Mouse (Mus musculus) gastrocnemius, postnatal 4 days (tissue): Measurements from ENCODE around the gene Sgpp1. TPM values are rescaled to one million over a fixed set of nuclear protein-coding genes. Genes with fewer than 3 reads are reported as not detected.
"Not testable (repeated sequence)": the region's sequence is repeated elsewhere in the genome, so short reads cannot be mapped to it uniquely, and the experiment has no call there.

Experiments
- DNase-seq, 2 experiments: peaks; one replicate each; pipeline ENCODE4 v3.0.0; 2021 to 2022; ENCODE audit warnings: low spot score in 2 of 2, mixed read lengths in 2 of 2
- total RNA-seq, 2 experiments: library from RNA; stranded (reverse); gene quantifications; 2 replicates each; pipeline ENCODE4 v1.2.3; 2021

The Sgpp1 gene
- total RNA-seq, 2 experiments from 2014 or later, result 21.2 to 22.8 TPM

DNA sequence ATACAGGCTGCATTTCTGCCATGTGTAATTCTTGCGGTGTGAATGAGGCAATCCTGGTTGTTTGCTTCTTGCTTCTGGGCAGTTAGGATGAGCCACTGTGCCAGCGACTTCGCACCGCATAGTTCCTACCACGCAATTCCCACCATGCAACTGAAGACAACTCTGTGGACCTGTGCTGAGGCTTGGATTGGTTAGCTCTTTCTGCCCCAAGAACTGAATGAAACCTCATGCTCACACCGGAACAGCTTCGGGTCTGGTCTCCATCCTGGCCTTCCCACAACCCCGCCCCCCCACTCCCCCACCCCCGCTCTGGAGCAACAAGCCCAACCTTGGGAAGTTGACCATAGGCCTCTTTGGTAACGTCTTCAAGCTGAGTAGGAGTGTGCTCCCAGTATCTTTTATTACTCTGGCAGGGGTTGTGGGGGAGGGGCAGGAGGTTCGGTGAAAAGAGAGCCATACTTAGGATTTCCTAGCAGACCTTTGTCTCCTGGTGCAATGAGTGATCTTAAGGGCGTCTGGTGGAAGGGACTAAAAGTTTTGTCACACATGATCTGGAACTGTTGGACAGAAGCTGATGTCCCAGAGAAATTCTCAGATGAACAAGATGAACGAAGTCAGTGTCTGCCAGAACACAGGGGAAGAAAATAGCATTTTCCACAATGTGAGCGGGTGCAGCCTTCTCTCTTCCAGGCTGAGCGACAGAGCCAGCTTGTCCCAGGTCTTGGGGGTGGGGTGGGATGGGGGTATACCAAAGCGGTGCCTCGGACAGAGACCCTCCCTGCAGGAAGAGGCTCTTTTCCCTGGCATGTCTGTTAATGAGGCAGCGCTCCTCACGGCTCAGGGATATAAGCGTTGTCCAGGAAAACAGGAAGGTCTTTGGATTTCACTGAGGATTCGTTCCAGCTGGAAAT, 34.1 kb downstream of the Sgpp1 start:
- DNase-seq, result peak; percentile 47 to 70

DNA sequence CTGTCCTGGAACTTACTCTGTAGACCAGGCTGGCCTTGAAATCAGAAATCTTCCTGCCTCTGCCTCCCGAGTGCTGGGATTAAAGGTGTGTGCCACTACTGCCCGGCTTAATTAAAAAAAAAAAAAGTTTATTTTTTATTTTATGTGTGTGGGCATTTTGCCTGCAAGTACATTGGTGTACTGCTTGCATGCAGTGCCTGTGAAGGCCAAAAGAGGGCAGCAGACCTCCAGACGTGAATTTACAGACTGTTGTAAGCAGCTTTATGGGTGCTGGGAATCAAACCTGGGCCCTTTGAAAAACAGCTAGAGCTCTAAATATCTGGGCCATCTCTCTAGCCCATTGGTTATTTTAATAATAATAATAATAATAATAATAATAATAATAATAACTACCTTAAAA, 36.8 kb downstream of the Sgpp1 start:
- DNase-seq, result no peak

DNA sequence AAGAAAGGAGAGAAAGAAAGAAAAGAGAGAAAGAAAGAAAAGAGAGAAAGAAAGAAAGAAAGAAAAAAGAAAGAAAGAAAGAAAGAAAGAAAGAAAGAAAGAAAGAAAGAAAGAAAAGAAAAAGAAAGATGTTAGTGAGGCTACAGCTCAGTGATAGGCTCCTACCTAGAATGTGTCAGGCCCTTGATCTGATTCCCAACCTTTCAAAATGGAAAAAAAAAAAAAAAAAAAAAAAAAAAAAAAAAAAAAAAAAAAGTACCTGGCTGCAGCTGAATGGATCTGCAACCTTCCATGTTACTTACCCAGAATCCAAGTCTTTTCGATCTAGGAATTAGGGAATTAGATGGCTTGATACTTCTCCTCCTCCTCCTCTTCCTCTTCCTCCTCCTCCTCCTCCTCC, 39.7 kb downstream of the Sgpp1 start:
- not testable (repeated sequence) for DNase-seq

- DNase-seq, result no peak
Observed at GRCm38 (mm10) chr12:75689003-75689402, 46.5 kb downstream of the Sgpp1 start.

- no peak for DNase-seq
Observed at GRCm38 (mm10) chr12:75687314-75687713, 48.2 kb downstream of the Sgpp1 start.

GRCm38 (mm10) chr12:75684026-75684425, 51.5 kb downstream of the Sgpp1 start:
- DNase-seq, result not testable (repeated sequence)

DNA sequence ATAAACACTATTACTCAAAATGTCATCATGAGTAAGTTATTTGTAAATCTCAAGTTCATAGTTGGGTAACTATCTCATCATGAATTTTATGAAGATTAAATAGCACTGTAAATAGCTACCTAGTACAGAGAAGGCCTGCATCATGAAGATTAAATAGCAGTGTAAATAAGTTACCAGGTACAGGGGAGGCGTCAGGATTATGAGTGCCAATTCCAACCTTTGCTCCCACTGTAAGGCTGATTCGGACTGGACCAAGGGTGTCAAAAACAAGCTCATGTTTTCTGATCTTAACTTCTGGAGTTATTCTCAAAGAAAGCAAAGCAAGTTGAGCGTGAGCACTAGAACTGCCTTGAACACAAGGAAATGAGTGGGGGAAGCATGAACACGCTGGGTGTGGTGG, 51.9 kb downstream of the Sgpp1 start:
- no peak for DNase-seq

GRCm38 (mm10) chr12:75682842-75683241, 52.7 kb downstream of the Sgpp1 start:
- DNase-seq, result no peak

- DNase-seq, result no peak
Observed at GRCm38 (mm10) chr12:75681101-75681500, 54.4 kb downstream of the Sgpp1 start.

GRCm38 (mm10) chr12:75678393-75678792, 57.1 kb downstream of the Sgpp1 start:
- no peak for DNase-seq

DNA sequence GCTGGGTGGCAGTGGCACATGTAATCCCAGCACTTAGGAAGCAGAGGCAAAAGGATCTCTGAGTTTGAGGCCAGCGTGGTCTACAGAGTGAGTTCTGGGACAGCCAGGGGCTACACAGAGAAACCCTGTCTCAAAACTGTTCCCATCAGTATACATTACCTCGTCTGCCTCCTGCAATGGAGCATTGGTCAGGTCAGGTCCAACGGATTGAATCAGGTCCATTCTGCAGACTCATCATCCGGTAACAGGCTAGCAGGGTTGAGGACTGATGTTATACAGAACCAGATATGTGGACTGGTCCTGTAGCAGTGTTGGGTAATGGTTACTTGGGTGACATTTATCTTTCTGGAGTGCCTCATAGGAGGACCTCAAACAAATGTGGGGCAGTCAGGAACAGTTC, 62.9 kb downstream of the Sgpp1 start:
- no peak for DNase-seq

DNA sequence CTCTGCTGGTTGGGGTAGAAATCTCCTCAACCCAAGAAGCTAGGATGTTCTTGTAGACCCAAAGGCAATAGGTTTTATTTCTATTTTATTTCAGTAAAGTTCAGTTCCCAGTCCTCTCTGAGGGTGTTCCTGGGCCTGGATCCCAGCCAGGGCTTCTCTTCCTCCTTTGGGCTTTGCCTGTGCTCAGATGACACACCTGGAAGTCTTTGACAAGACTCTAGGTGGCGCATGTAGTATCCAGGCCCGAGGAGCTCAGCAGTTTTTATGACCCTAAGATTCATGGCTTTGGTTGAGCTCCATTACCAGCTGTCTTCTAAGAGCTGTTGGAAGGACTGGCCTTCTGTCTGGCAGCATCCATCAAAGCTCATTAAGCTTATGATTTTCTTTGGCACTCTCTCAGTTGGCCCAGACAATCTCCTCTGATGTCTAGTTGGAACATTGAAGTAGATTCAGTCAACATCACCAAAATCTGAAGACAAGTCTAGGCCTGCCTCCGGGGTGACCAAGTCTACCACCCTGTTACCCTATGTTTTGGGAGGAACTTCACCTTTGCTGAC, 63.7 kb downstream of the Sgpp1 start:
- DNase-seq, result no peak

DNA sequence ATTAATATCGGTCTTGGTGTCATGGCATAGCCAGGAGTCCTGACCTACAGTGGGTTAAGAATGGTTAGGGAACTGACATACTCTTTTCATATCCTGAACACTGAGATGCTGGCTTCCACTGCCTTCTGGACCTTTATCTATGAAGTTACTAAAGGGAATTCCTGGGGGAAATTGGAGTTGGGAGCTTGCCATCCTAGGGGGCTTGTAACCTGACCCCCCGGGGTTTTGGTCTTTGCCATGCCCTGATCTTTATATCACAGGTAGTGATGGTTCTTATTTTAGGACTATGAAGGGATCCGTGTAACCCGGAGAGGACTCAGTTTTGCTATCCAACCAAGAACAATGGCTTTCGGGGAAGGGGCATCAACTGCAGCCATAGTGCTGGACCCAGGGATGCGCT, 64.9 kb downstream of the Sgpp1 start:
- no peak for DNase-seq

DNA sequence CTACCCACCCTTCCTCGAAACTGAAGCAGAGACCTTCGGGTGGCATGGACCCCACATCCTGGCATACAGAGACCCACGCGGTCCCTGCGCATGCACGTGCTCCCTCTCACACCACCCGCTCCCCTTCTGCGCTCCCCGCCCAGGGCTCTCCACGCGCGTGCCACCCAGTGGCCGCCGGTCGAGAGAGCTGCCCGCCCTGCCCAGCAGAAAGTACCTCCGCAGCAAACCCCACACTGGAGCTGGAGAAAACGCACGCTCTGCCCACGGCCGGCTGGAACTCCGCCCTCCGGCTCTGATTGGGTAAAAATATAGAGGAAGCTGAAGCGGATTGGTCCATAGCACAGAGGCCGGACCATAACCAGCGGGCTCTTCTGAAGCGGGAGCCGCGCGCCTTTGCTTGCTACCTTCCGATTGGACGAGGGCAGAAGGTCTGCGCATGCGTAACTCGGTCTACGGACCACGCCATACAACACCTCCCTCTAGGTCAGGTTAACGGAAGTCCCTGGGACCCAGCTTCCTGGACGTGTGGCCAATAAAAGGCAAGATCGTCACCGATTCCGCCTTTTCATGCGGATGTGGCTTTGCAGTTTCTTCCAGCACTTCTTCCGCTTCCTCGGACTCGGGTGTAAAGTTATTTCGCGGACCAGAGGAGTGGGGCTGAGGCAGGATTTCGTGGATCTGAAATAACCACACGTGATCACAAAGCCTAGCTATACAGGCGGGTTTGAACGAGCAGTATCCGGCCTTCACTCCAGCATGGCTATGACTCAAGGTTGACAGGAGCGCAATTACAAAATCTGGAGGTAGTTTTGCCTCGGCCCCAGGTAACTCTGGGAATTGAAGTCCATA, 66.0 kb downstream of the Sgpp1 start, which contains the start of gene Wdr89:
Wdr89 (minus strand) TSS at position 280 of the 849 bp plus-strand sequence.
- peak; percentile 96 to 99 for DNase-seq

DNA sequence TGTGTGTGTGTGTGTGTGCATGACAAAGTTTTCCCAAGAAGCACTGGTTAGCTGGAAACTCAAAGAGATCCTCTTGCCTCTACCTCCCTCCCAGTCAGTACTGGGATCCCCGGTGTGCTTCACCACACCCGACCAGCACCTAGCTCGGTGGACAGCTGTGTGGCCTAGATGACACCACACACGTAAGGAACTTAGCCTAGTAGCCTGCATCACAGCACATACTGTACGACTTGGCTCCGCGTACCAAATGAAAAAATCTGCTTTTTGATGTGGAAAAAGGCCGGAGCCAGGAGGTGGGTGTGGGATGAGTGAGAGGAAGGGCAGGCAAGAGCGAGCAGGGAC, 66.6 kb downstream of the Sgpp1 start:
- no peak for DNase-seq

DNA sequence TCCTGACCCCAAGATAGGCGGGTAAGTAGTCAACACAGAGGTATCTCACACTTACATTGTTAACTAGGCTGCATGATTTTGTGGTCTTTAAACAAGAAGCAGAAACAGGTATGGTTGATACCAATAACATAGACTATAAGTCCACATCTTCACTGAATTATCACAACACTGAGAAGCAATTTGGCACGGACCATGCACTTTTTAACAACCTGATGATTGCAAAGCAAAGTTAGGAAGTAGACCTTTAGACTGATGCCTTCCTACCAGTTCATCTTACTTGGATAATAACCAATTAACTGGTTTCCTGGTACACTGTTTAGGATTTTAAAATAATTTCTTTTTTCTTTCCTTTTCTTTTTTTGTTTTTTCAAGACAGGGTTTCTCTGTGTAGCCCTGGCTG, 67.3 kb downstream of the Sgpp1 start:
- no peak for DNase-seq

- DNase-seq, result no peak
Observed at GRCm38 (mm10) chr12:75666939-75667338, 68.6 kb downstream of the Sgpp1 start.

- DNase-seq, result no peak
Observed at GRCm38 (mm10) chr12:75664516-75664810, 71.1 kb downstream of the Sgpp1 start.
